Mouse (Mus musculus): Measurements from ENCODE around the gene Eci3.
A peak's percentile ranks its signal among the peaks of the same experiment; 100 is the strongest.

Eci3 gene

GRCm38 (mm10) chr13:34934931-34935644, 28.5 kb downstream of the Eci3 start:
- no peak for DNase-seq (ENCODE audit: low read depth, low spot score)

GRCm38 (mm10) chr13:34924210-34924609, 39.4 kb downstream of the Eci3 start, which contains the start of the genes Fam217a and 4933417A18Rik:
Fam217a (minus strand) TSS chr13:34924310.
4933417A18Rik (plus strand) TSS chr13:34924409.
- DNase-seq (ENCODE audit: low read depth, low spot score) = no peak

- peak; percentile 9 for DNase-seq (ENCODE audit: low read depth, low spot score)
These were observed 47.0 kb downstream of the Eci3 start for GRCm38 (mm10) chr13:34916520-34917167.

GRCm38 (mm10) chr13:34914614-34915013, 49.0 kb downstream of the Eci3 start:
- DNase-seq (ENCODE audit: low read depth, low spot score) = peak; percentile 55
